Mouse (Mus musculus) midbrain, embryonic 15.5 days (tissue): ENCODE measurements at regions not wholly inside any gene's neighbourhood (a gene's known extent, or its start where the extent isn't known, plus 50 kb on each side); places are given as distances from the start of the nearest gene placed in this dataset.

Source experiments
- ATAC-seq: fragments of 200-750 bp; cut with Nextera tagmentation; replicated peaks from 2 replicates; pipeline ENCODE4 v1.8.0; 2017; ENCODE audit warnings: moderate TSS enrichment
- H3K27ac ChIP-seq: fragments of 300-500 bp; sonication (generic); 2 replicates; pipeline ENCODE4 v1.5.1; 2015; ENCODE audit warnings: mild to moderate bottlenecking, inconsistent platforms
- H3K27me3 ChIP-seq: fragments of 300-500 bp; sonication (generic); replicated peaks from 2 replicates; pipeline ENCODE4 v1.6.1; 2015; ENCODE audit warnings: inconsistent platforms
- H3K36me3 ChIP-seq: fragments of 300-500 bp; sonication (generic); replicated peaks from 2 replicates; pipeline ENCODE4 v1.6.1; 2015; ENCODE audit warnings: inconsistent platforms
- H3K4me1 ChIP-seq: fragments of 300-500 bp; sonication (generic); 2 replicates; pipeline ENCODE4 v1.6.1; 2015; ENCODE audit warnings: inconsistent platforms
- H3K4me2 ChIP-seq: fragments of 300-500 bp; sonication (generic); 2 replicates; pipeline ENCODE4 v1.6.1; 2015; ENCODE audit warnings: inconsistent platforms, mild to moderate bottlenecking, moderate library complexity
- H3K4me3 ChIP-seq: fragments of 300-500 bp; sonication (generic); 2 replicates; pipeline ENCODE4 v1.5.1; 2015; ENCODE audit warnings: mild to moderate bottlenecking, inconsistent platforms
- H3K9ac ChIP-seq: fragments of 300-500 bp; sonication (generic); 2 replicates; pipeline ENCODE4 v1.6.1; 2015; ENCODE audit warnings: mild to moderate bottlenecking, inconsistent platforms
- H3K9me3 ChIP-seq: fragments of 300-500 bp; sonication (generic); 2 replicates; pipeline ENCODE4 v1.6.1; 2016; ENCODE audit warnings: inconsistent platforms
- WGBS: fragments of 180-500 bp; shearing (Covaris S2); methylation state at CpG from one replicate; pipeline ENCODE4 v1.1.7; 2015; ENCODE audit warnings: mixed read lengths; 5-methylcytosine and 5-hydroxymethylcytosine counted together

DNA sequence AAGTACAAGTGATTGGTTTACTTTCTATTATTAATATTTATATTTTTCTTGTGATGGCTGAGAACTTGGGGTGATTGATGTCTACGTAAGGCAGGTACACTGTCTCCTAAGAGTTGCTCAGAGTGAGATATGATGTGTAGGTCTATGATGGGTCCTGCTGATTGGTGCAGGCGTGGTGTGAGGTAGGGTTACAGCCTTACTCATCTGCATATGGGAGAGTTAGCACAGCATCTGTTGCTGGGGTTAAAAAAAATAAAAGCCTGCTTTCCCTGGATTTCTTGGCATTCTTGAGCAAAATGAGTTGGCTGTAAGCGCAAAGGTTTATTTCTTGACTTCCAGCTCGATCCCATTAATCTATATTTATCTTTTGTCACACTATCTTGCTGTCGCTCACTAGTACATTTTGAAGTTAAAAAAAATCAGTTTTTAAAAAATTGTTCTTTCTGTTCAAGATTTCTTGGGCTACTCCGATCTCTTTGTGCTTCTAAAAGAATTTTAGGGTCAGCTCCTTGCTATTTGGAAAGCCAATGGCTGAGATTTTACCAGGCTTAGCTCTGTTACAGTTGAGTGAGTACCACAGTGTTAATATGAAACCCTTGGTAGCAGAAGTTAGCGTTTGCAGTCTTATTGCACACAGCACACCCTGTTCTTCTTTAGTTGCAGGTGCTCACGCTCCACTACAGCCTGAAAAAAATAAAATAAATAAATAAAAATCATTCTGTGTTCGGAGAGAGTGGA is 482.0 kb downstream of the Plekhb2 start:
- WGBS: 81% methylated on average over 9 of the region's 9 CpGs
- Histone ChIP-seq H3K4me2 (no peak overlapping the region), H3K27me3 (no peaks in the 10 kb centered on the region), H3K36me3 (no peaks in the 10 kb centered on the region), H3K9ac (no peak overlapping the region), H3K9me3 (no peaks in the 10 kb centered on the region), H3K4me1 (no peaks in the 10 kb centered on the region), H3K4me3 (no peak overlapping the region), H3K27ac (no peak overlapping the region)
- ATAC-seq: no peak

DNA sequence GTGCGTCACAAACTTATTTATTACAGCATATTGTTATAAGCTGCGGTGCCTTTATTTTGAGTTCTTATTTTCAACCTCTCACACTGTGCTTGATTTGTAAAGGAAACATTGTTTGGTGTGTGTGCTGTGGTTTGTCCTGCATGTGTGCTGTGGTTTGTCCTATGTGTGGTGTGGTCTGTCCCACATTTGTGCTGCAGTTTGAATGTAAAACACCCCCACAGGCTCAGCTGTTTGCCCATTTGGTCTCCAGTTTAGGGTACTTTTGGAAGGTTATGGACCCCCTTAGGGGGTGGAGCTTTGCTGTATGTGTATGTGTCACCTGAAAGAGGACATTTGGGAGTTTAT is 482.5 kb downstream of the Plekhb2 start:
- Histone ChIP-seq H3K9me3 (no peaks in the 10 kb centered on the region), H3K27me3 (no peaks in the 10 kb centered on the region), H3K4me3 (no peak overlapping the region), H3K27ac (no peak overlapping the region), H3K4me2 (no peak overlapping the region), H3K36me3 (no peaks in the 10 kb centered on the region), H3K4me1 (no peaks in the 10 kb centered on the region), H3K9ac (no peak overlapping the region)
- no peak for ATAC-seq
- WGBS: 90% methylated on average over 2 of the region's 2 CpGs

DNA sequence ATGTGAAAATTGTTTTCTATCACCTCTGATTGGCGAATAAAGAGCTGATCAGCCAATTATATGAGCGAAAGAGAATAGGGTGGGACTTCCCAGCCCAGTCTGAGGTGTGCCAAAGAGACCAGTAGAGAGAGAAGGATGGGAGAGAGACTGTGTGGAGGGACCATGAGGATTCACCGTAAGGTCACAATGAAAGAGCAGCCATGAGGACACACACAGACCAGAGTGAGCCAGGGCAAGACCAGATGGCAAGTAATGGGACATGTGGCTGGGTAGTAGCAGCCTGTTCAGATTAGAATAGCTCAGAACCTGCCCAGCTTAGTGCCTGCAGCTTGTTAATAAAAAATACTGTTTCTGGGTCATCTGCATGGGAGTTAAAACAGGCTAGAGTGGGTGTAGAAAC is 487.9 kb downstream of the Plekhb2 start:
- Histone ChIP-seq H3K27ac (no peak overlapping the region), H3K4me2 (no peak overlapping the region), H3K36me3 (no peaks in the 10 kb centered on the region), H3K4me3 (no peak overlapping the region), H3K27me3 (no peaks in the 10 kb centered on the region), H3K9me3 (no peaks in the 10 kb centered on the region), H3K4me1 (no peaks in the 10 kb centered on the region), H3K9ac (no peak overlapping the region)
- WGBS: 89% methylated on average over 3 of the region's 3 CpGs
- no peak for ATAC-seq

DNA sequence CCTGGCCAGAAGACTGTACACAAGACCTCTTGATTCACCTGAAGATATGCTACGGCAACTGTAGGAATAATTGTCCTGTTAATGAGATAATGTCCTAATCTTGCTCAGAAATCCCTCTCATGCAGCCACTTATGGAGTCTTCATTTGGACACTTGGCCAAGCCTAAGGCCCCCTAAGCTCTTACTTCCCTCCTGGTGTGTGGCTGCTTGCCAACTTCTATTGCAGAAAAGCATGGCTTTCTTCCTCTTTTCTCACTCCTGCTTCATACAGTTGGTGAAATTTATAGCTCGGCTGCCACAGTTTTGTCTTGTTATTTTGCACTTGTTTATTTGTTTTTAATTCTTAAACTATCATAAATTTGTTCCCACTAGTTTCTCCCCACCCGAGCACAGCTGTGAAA is 488.4 kb downstream of the Plekhb2 start:
- Histone ChIP-seq H3K4me3 (no peak overlapping the region), H3K4me1 (no peaks in the 10 kb centered on the region), H3K9me3 (no peaks in the 10 kb centered on the region), H3K36me3 (no peaks in the 10 kb centered on the region), H3K4me2 (no peak overlapping the region), H3K27me3 (no peaks in the 10 kb centered on the region), H3K27ac (no peak overlapping the region), H3K9ac (no peak overlapping the region)
- WGBS: 81% methylated on average over 3 of the region's 3 CpGs
- no peak for ATAC-seq

DNA sequence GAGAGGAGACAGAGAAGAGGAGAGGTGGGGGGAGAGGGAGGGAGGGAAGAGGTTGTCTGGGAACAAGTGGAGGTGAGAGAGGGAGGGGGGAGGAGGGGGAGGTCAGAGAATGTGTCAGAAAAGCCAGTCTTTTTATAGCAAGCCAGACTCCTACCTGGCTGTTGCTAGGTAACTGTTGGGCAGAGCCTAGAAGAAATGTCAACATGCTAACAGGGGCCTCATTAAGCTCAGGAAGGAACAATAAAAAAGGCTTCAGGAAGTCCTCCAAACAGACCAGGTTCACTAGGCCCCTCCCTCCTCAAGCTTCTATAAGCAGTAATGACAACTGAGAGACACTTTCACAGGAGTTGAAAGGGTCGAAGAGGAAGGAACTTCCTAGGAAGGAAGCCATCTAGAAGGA is 494.8 kb downstream of the Plekhb2 start:
- Histone ChIP-seq H3K9ac (no peak overlapping the region), H3K9me3 (no peaks in the 10 kb centered on the region), H3K27me3 (no peaks in the 10 kb centered on the region), H3K4me3 (no peak overlapping the region), H3K4me2 (no peak overlapping the region), H3K27ac (no peak overlapping the region), H3K36me3 (no peaks in the 10 kb centered on the region), H3K4me1 (no peaks in the 10 kb centered on the region)
- ATAC-seq: no peak
- 71% methylated on average over 1 of the region's 1 CpGs for WGBS

DNA sequence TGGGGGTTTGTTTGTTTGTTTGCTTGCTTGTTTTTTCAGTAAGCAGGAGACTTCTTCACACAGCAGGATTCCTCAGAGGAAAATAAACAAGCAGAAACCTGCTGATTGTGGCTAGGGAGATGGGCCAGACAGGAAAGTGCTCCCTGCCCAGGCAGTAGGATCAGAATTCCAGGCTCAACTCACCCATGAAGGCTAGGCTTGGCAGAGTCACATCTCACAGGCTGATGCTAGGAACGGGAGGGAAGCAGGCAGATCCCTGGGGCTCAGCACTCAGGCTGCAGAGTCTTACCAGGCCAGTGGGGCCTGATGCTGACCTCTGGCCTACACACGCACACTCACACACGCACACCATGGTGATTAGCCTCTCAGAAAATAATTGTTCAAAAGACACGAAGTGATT is 498.5 kb downstream of the Plekhb2 start:
- Histone ChIP-seq H3K27ac (no peak overlapping the region), H3K36me3 (no peaks in the 10 kb centered on the region), H3K4me3 (no peak overlapping the region), H3K27me3 (no peaks in the 10 kb centered on the region), H3K9ac (no peak overlapping the region), H3K4me1 (no peaks in the 10 kb centered on the region), H3K4me2 (no peak overlapping the region), H3K9me3 (no peaks in the 10 kb centered on the region)
- WGBS: 68% methylated on average over 4 of the region's 4 CpGs
- ATAC-seq: no peak

DNA sequence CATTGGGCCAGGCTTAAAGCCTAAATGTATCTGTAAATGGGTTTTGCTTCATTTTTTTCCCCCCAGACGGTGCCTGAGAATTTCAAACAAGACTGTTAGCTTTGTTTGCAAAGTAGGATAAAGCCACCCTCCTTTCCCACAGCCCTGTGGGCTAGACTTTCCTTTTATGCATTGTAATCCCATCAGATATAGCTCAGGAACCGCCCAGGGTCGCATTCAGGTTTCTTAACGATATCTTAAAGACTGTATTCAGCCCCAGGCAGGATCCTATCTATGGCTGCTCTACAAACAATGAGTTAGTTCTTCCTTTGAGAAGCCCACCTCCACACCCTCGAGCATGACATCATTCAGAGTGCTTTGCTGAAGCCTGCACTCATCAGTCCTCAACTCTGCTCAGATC is 509.2 kb downstream of the Plekhb2 start:
- no peak overlapping the region for H3K27ac ChIP-seq
- ATAC-seq: no peak
- H3K36me3 ChIP-seq: no peaks in the 10 kb centered on the region
- no peak overlapping the region for H3K4me3 ChIP-seq
- H3K4me2 ChIP-seq: no peak overlapping the region
- H3K4me1 ChIP-seq: no peaks in the 10 kb centered on the region
- no peak overlapping the region for H3K9ac ChIP-seq
- 20% methylated on average over 5 of the region's 5 CpGs for WGBS
- H3K27me3 ChIP-seq: no peaks in the 10 kb centered on the region
- no peaks in the 10 kb centered on the region for H3K9me3 ChIP-seq

DNA sequence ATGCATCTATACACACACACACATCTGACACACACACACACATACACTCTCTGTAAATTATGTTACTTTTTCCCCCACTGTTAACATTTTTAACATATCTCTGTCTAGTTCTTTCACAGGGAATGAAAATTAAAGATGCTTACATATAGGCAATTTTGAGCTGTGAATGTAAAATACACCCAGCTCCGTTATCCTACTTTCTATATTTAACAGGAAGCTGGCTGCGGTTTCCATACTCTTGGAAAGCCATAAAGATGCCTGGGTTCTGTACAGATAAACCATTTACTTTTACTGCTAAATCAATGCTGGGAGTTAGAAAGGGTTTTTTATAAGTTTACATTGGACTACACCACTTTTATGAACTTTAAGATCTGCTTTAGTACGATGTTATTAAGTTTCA is 511.7 kb downstream of the Plekhb2 start:
- ATAC-seq: no peak
- no peak overlapping the region for H3K4me2 ChIP-seq
- no peak overlapping the region for H3K9ac ChIP-seq
- no peaks in the 10 kb centered on the region for H3K4me1 ChIP-seq
- no peaks in the 10 kb centered on the region for H3K27me3 ChIP-seq
- WGBS: 90% methylated on average over 3 of the region's 3 CpGs
- H3K4me3 ChIP-seq: no peak overlapping the region
- no peak overlapping the region for H3K27ac ChIP-seq
- no peaks in the 10 kb centered on the region for H3K36me3 ChIP-seq
- H3K9me3 ChIP-seq: no peaks in the 10 kb centered on the region

DNA sequence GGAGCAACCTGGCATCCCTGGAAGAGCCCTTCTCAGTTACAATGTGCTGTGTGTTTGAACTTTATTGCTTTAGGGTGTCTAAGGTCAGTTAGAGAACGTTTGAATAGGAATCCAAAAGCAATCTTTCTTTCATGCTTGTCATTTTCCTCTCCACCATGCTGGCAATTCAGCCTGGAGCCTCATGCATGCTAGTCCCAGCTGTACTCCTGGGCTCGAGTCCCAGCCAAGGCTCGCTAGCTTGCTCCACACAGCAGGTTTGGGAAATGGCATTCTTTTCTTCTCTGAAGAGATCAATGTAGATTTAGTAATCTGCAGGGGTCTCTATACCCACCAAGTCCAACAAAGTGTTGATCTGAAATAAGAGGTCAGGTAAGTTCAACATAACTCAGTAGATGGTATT is 513.1 kb downstream of the Plekhb2 start:
- WGBS: 60% methylated on average over 3 of the region's 3 CpGs
- no peak for ATAC-seq
- no peaks in the 10 kb centered on the region for H3K4me1 ChIP-seq

DNA sequence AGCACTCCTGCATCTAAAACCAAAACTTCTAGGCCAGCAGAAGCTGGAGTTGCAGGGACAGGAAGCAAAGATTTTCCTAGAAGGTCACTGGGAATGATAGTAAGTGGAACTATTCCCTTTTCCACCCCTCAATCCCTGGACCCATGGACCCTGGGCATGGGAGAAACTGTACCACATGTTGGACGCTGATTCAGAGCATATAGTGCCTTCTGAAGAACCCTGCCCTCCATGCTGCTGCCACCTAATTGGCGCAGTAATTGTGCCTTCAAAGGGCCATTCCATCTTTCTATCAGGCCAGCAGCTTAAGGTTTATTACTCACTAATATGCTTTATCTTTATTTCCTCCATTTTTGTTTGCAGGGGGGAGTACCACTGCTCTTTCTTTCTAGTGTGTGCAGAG is 516.8 kb downstream of the Plekhb2 start:
- Histone ChIP-seq H3K4me2 (no peak overlapping the region), H3K4me1 (no peaks in the 10 kb centered on the region), H3K27ac (no peak overlapping the region), H3K9ac (no peak overlapping the region), H3K9me3 (no peaks in the 10 kb centered on the region), H3K36me3 (no peaks in the 10 kb centered on the region), H3K27me3 (no peaks in the 10 kb centered on the region), H3K4me3 (no peak overlapping the region)
- WGBS: 86% methylated on average over 2 of the region's 2 CpGs
- ATAC-seq: no peak

More for the DNA sequence above, 513.1 kb downstream of the Plekhb2 start:
- Histone ChIP-seq H3K4me3 (no peak overlapping the region), H3K9me3 (no peaks in the 10 kb centered on the region), H3K36me3 (no peaks in the 10 kb centered on the region), H3K4me2 (no peak overlapping the region), H3K27ac (no peak overlapping the region), H3K27me3 (no peaks in the 10 kb centered on the region), H3K9ac (no peak overlapping the region)

DNA sequence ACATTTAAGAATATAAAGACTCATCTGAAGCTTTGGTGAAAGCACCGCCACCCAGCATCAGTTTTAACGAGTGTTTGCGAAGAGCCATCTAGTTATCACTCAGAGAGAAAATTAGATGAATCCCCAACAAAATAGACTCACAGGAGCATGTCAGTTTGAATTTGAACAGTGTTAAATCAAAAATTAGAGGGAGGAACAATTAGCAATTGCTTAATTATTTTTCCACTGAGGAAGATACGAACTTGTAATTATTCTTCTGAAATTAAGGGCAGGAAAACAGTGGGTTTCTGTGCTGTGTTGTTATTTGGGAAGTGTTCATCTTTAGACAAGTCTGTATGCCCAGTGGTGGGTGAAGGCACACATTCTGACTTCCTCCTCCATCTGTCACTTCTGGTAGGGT is 523.0 kb downstream of the Plekhb2 start:
- no peaks in the 10 kb centered on the region for H3K36me3 ChIP-seq
- H3K9ac ChIP-seq: no peak overlapping the region
- H3K27me3 ChIP-seq: no peaks in the 10 kb centered on the region
- no peaks in the 10 kb centered on the region for H3K9me3 ChIP-seq
- no peak for ATAC-seq
- 89% methylated on average over 4 of the region's 4 CpGs for WGBS
- no peaks in the 10 kb centered on the region for H3K4me1 ChIP-seq
- no peak overlapping the region for H3K27ac ChIP-seq
- H3K4me2 ChIP-seq: no peak overlapping the region
- H3K4me3 ChIP-seq: no peak overlapping the region

DNA sequence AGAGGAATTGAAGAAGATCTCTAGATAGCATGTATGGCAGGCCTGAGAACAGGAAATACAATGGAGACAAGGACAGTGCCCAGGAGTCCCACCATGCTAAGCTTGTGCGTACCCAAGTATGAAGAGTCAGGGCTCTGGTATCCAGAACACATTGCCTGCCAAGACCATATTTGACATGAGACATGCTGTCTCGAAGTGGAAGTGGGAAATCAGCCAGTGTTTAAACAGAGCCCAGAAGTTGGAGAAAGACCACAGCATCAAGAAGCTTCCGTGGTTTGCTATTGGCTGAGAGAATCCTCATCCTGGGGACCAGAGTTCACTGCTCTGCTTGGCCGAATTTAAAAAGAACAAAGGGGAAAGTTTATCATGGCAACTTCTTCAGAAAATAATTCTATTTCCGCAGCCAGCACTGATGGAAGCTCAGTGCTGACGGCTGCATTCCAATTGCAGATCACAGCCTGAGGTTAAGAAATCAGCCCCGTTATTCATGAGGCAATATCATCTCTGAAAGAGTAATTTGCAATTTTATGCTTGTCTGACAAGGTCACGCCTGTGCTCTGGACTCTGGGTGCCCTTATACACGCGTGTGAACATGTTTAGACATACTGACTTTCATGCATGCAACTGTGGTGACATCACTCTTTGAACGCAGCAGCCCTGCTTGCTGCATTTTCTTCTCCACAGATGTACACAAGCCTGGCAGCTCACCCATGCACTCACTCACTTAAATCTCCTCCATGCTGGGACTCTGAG is 531.0 kb downstream of the Plekhb2 start:
- Histone ChIP-seq H3K36me3 (no peaks in the 10 kb centered on the region), H3K4me3 (no peak overlapping the region), H3K4me2 (no peak overlapping the region), H3K9me3 (no peaks in the 10 kb centered on the region), H3K4me1 (0 out of 2 replicates have a peak, but pooled peaks cover 2% of the 10 kb centered on the region), H3K9ac (no peak overlapping the region), H3K27me3 (no peaks in the 10 kb centered on the region), H3K27ac (no peak overlapping the region)
- 66% methylated on average over 11 of the region's 11 CpGs for WGBS
- 0 out of 2 replicates have a peak, but pooled peaks have one; percentile 27 for ATAC-seq

DNA sequence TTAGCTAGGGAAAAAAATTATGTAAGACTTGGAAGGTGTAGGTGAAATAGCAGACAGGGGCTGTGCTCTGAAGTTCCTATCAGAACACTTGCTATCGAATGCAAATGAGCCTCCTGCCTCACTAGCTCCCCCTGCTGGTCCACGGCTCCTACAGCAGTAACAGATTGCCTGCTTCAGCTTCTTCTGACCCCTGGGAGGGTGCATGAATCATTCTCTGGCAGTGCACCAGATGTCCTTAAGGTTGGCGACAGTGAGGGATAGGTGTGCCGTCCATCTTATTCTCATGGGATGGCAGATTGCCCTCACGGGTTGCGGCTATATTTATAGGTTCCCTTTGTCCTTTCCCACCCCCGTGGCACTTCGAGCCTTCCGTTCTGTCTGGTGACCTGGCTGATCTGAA is 535.7 kb downstream of the Plekhb2 start:
- peaks cover 3% of the 10 kb centered on the region; the same call in 1 of the 2 replicates for H3K4me1 ChIP-seq
- H3K36me3 ChIP-seq: no peaks in the 10 kb centered on the region
- H3K4me2 ChIP-seq: no peak overlapping the region
- H3K27me3 ChIP-seq: no peaks in the 10 kb centered on the region
- no peak overlapping the region for H3K27ac ChIP-seq
- ATAC-seq: no peak
- H3K4me3 ChIP-seq: no peak overlapping the region
- no peaks in the 10 kb centered on the region for H3K9me3 ChIP-seq
- 50% methylated on average over 9 of the region's 9 CpGs for WGBS
- H3K9ac ChIP-seq: no peak overlapping the region
